Comparison of ENCODE assay signal across 24 mouse cellular contexts in the genomic region with DNA sequence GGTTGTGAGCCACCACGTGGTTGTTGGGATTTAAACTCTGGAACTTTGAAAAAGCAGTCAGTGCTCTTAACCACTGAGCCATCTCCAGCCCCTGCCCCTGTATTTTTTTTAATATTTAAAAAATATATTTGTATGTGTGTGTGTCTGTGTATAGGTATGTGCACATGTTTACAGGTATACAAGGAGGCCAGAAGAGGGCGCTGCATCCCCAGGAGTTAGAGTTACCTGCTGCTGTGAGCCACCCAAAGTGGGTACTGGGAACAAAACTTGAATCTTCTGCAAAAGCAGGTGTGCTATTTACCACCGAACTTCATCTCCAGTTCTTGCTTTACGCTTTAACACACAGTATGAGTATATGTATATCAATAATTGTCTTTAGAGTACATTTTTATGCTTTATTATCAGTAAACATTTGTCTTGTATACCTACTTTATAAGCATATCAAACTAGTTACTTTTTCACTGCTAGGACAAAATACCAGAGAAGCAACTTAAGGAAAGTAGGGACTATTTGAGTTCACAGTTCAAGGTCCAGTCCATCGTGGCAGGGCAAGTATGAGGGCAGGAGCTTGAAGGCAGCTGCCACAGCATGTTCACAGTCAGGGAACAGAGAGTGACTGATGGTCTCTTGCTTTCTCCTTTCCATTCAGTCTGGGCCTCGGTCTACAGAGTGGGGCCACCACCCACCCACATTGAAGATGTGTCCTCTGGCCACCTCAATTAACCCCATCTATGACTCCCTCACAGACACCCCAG. TPM values are rescaled to one million over a fixed set of nuclear protein-coding genes. Genes with fewer than 3 reads are reported as not detected.
DNase-seq lines count a peak whose midpoint lies in the region; ATAC-seq and TF ChIP-seq lines count a peak whose summit lies in the region.
"Had no signal": no experiment of that assay in that cellular context is flagged by ENCODE, and none has a peak within 500 bp of the region (broad histone marks: within the 10 kb centered on the region; RNA-seq: fewer than 3 reads in every experiment).

No protein-coding gene starts in this region.

- peak; percentile 60 for DNase-seq in kidney, adult 11 months
- no peak for DNase-seq in layer of hippocampus, adult 2 months (ENCODE audit: low spot score in 2 of 2)
- DNase-seq in layer of hippocampus, postnatal 36 days, result no peak
- DNase-seq in thymus, postnatal 4 days, result peak; percentile 33
- no peak for DNase-seq in thymus, postnatal 14 days
- DNase-seq in stomach, postnatal 0 days (ENCODE audit: low spot score), result peak; percentile 12
- DNase-seq in cerebellum, postnatal 4 days (ENCODE audit: low spot score in 2 of 2), result no peak
- DNase-seq: adrenal gland, postnatal 14 days; cerebellum, adult 2 months; cerebellum, postnatal 25 days; gastrocnemius, adult 2 months; heart, postnatal 10 days; left cerebral cortex, postnatal 4 days; lung, adult 18-20 months; lung, postnatal 36 days; thymus, adult 2 months had no signal

- peaks cover 5% of the 10 kb centered on the region; the same call in 1 of the 2 replicates for H3K4me1 ChIP-seq in kidney, embryonic 15.5 days
- H3K4me1 ChIP-seq in stomach, postnatal 0 days (replicated peaks; ENCODE audit: control insufficient read depth, insufficient read depth), result no peaks in the 10 kb centered on the region
- H3K4me1 ChIP-seq: limb, embryonic 15.5 days had no signal

- H3K27ac ChIP-seq in kidney, embryonic 15.5 days, result no peak overlapping the region
- H3K27ac ChIP-seq in layer of hippocampus, adult 2 months, result no peak overlapping the region
- no peak overlapping the region for H3K27ac ChIP-seq in stomach, postnatal 0 days (replicated peaks)
- H3K27ac ChIP-seq: gastrocnemius, adult 2 months; heart, embryonic 10.5 days; hindbrain, postnatal 0 days; limb, embryonic 15.5 days; midbrain, embryonic 15.5 days; neural tube, embryonic 12.5 days had no signal

- TF ChIP-seq EP300 in stomach, postnatal 0 days (optimal IDR thresholded peaks at IDR 0.05), result no peak

- H3K27me3 ChIP-seq in kidney, embryonic 15.5 days, result no peaks in the 10 kb centered on the region
- no peaks in the 10 kb centered on the region for H3K27me3 ChIP-seq in stomach, postnatal 0 days (ENCODE audit: control insufficient read depth, insufficient read depth, low read length)
- H3K27me3 ChIP-seq: forebrain, embryonic 13.5 days; limb, embryonic 15.5 days; midbrain, embryonic 15.5 days; neural tube, embryonic 12.5 days had no signal

- no peak for ATAC-seq in kidney, embryonic 15.5 days (replicated peaks; ENCODE audit: low FRiP score)
- no peak for ATAC-seq in stomach, postnatal 0 days (ENCODE audit: low FRiP score, low TSS enrichment)
- ATAC-seq: forebrain, embryonic 13.5 days; hindbrain, postnatal 0 days; midbrain, embryonic 15.5 days had no signal

- no peak overlapping the region for H3K4me2 ChIP-seq in kidney, embryonic 15.5 days
- H3K4me2 ChIP-seq in stomach, postnatal 0 days (replicated peaks; ENCODE audit: low read depth), result no peak overlapping the region
- H3K4me2 ChIP-seq: forebrain, embryonic 13.5 days; limb, embryonic 15.5 days; midbrain, embryonic 15.5 days; neural tube, embryonic 12.5 days had no signal

- 81% methylated on average over 6 of the region's 6 CpGs for WGBS in kidney, embryonic 15.5 days
- 82% methylated on average over 6 of the region's 6 CpGs for WGBS in stomach, postnatal 0 days

- H3K36me3 ChIP-seq in kidney, embryonic 15.5 days, result no peaks in the 10 kb centered on the region
- no peaks in the 10 kb centered on the region for H3K36me3 ChIP-seq in stomach, postnatal 0 days (ENCODE audit: control insufficient read depth, insufficient read depth, low read length)
- H3K36me3 ChIP-seq: G1E; heart, embryonic 10.5 days; limb, embryonic 15.5 days; midbrain, embryonic 15.5 days; neural tube, embryonic 12.5 days had no signal

- H3K9me3 ChIP-seq in kidney, embryonic 15.5 days (replicated peaks), result 0 out of 2 replicates have a peak, but pooled peaks cover 3% of the 10 kb centered on the region
- H3K9me3 ChIP-seq in stomach, postnatal 0 days (ENCODE audit: control insufficient read depth, low read length), result no peaks in the 10 kb centered on the region
- H3K9me3 ChIP-seq: G1E; heart, embryonic 10.5 days; limb, embryonic 15.5 days; midbrain, embryonic 15.5 days; neural tube, embryonic 12.5 days had no signal

- no peak overlapping the region for H3K4me3 ChIP-seq in kidney, embryonic 15.5 days (replicated peaks)
- H3K4me3 ChIP-seq in layer of hippocampus, adult 2 months, result no peak overlapping the region
- H3K4me3 ChIP-seq in stomach, postnatal 0 days (ENCODE audit: low read depth, low read length), result no peak overlapping the region
- H3K4me3 ChIP-seq: forebrain, embryonic 13.5 days; gastrocnemius, adult 2 months; heart, embryonic 10.5 days; limb, embryonic 15.5 days; midbrain, embryonic 15.5 days; neural tube, embryonic 12.5 days had no signal

- no peak overlapping the region for H3K9ac ChIP-seq in kidney, embryonic 15.5 days
- no peak overlapping the region for H3K9ac ChIP-seq in stomach, postnatal 0 days (ENCODE audit: low read length)
- H3K9ac ChIP-seq: forebrain, embryonic 13.5 days; limb, embryonic 15.5 days; midbrain, embryonic 15.5 days; neural tube, embryonic 12.5 days had no signal

- TF ChIP-seq CTCF in layer of hippocampus, adult 2 months (conservative IDR thresholded peaks at IDR 0.05), result peak; percentile 32
- no peak; the same call in 1 of the 2 replicates for TF ChIP-seq CTCF in stomach, postnatal 0 days (IDR thresholded peaks at IDR 0.05; ENCODE audit: low read depth)

RNA-seq across cellular contexts. Expression of a gene that starts 8.6 kb away (rescaled TPM):
- 101 and 102 TPM in 2 replicates for polyA plus RNA-seq in kidney, embryonic 15.5 days (2015; fragmentation: Nextera tagmentation; extraction: Ambion mirVana)
- total RNA-seq in layer of hippocampus, adult 2 months (2021), result 10 to 100 TPM; 76.4 to 79.4 TPM
- total RNA-seq in layer of hippocampus, postnatal 36 days (2021), result 10 to 100 TPM; 85.0 to 87.8 TPM
- 48.9 and 49.6 TPM in 2 replicates for polyA plus RNA-seq in stomach, postnatal 0 days (2015; fragmentation: Nextera tagmentation; extraction: Ambion mirVana)

Comparison
In these comparisons a context has a peak if more than half of its experiments do, and no peak if none do; other contexts are left out.
1. DNase-seq: peak in kidney, adult 11 months (single experiment), thymus, postnatal 4 days (single experiment) and stomach, postnatal 0 days (single experiment); none in layer of hippocampus, adult 2 months (0 of 2), layer of hippocampus, postnatal 36 days (0 of 2), thymus, postnatal 14 days (single experiment) and cerebellum, postnatal 4 days (0 of 2).